Mouse (Mus musculus) G1E (cell line): Measurements from ENCODE around the gene Adora2a.

Source experiments
- CTCF ChIP-seq: IDR thresholded peaks from 2 replicates; pipeline ENCODE4 v1.5.1; 2012; ENCODE audit warnings: low read depth, low read length, inconsistent platforms, mixed read lengths
- TAL1 ChIP-seq: conservative IDR thresholded peaks from 2 replicates; pipeline ENCODE4 v1.6.1; 2012; ENCODE audit warnings: low read depth, low read length, inconsistent platforms, mixed read lengths

GRCm38 (mm10) chr10:75322966-75323365 is 6.3 kb downstream of the Adora2a start:
- TF ChIP-seq CTCF (no peak), TAL1 (no peak)
